Mouse (Mus musculus) heart, postnatal 36 days (tissue): ENCODE data around the gene Runx3. TPM values are rescaled to one million over a fixed set of nuclear protein-coding genes. Genes with fewer than 3 reads are reported as not detected.
A peak's percentile ranks its signal among the peaks of the same experiment; 100 is the strongest.
"Not testable (repeated sequence)": the region's sequence is repeated elsewhere in the genome, so short reads cannot be mapped to it uniquely, and the experiment has no call there.

Experiments
- DNase-seq, 2 experiments: peaks; one replicate each; pipeline ENCODE4 v3.0.0; 2021 to 2022
- intact Hi-C: fragments of 180-260 bp; cut with DNase I; formaldehyde crosslinking; loops from one replicate; pipeline ENCODE4 v1.15.1; 2025
- total RNA-seq, 2 experiments: library from RNA; stranded (reverse); gene quantifications; 2 replicates each; pipeline ENCODE4 v1.2.3; 2021

The Runx3 gene
- total RNA-seq, 2 experiments from 2014 or later = 0.43 to 0.50 TPM

- DNase-seq = no peak
- intact Hi-C loops = no loop called here
These were observed 46.2 kb downstream of the Runx3 start for GRCm38 (mm10) chr4:135166413-135167225.

DNA sequence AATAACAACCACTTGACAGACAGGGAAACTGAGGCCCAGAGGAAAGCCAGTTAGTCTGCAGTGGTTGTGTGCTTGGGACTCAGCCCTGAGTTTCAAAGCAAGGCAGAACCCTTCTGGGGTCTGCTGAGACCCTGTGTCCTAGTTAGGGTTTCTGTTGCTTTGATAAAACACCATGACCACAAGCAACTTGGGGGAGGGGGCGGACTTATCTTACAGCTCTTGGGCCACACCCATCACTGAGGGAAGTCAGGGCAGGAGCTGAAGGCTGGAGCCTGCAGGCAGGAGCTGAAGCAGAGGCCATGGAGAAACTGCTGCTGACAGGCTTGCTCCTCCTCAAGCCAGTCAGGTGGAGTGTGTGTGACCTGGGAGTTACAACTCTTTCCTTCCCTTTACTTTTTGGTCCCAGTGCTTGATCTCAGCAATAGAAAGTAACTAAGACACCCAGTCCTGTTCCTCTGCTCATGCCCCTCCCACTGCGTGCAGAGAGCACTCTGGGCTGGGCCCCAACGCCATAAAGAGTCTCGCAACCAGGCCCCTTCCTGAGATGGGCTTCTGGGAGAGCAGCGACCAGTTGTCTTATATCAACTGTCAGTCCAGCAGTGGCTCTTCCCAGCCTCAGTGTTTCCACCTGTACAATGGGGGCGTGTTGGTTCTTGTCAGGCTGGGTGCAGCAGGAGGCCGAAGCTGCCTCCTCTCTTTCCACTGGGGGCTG lies 47.5 kb downstream of the Runx3 start:
- intact Hi-C loops = no loop called here
- DNase-seq = no peak

GRCm38 (mm10) chr4:135169096-135169495 lies 48.6 kb downstream of the Runx3 start:
- DNase-seq = no peak
- intact Hi-C loops = no loop called here

DNA sequence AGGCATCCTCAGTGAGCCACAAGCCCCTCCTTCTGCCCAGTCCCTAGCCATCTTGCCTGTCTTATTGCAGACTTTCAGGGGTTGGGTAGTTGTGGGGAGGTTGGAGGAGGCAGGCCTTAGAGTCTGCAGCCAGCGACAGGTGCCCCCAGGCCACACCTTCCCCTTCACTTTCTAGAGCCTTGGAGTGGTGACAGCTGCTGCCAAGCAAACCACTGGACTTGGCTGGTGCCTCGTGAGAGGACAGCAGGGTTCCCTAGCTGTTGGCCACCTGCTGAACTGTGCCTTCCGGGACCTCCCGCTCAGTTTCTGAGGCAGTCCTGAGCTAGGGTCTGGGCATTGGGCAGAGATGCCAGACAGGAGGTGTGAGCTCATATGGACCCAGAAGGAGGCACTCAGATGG lies 49.0 kb downstream of the Runx3 start:
- intact Hi-C loops = no loop called here

DNA sequence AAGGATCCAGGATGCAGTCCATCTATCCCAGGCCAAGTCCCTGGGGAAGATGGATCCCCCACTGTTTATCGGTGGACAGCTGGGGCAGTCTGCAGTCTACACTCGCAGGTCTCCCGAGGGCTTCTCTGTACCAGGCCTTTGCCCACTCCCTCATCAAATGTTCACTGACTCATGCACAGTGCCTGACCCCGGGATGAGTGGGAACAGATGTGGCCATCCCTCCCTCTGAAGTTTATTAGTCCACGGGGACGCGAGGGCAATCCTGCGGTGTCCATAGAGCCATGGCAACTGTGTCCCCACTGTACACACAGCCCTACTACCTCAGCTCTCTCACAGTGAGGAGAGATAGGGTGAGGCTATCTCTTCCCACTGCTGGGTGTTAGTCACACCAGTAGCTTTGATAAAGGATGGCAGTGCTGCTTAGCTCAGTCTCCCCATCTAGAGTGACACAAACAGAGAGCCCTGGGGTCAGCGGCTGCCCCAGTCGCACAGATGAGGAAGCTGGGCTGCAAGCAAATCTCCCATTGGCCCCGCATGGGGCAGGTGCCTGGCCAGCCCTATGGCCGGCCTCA lies 50.9 kb downstream of the Runx3 start:
- intact Hi-C loops = no loop called here

More for the DNA sequence above, 49.0 kb downstream of the Runx3 start:
- no peak for DNase-seq

DNA sequence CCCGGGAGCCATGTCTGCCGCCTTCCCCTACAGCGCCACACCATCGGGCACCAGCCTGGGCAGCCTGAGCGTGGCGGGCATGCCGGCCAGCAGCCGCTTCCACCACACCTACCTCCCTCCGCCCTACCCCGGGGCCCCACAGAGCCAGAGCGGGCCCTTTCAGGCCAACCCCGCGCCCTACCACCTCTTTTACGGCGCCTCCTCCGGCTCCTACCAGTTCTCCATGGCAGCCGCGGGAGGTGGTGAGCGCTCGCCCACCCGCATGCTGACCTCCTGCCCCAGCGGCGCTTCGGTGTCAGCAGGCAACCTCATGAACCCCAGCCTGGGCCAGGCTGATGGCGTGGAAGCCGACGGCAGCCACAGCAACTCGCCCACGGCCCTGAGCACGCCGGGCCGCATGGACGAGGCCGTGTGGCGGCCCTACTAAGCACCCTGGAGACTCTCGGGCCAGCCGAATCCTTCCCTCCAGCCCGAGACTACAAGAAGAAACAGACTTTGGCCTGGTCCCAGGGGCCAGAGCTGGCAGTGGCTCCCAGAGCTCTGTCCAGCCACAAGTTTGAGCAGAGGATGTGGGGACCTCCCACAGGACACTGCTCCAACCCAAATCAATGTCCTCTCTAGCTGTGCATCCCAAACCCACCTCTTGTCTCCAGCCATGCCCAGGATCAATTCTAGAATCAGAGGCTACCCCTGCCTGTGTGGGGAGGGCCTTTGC lies 55.1 kb downstream of the Runx3 start:
- intact Hi-C loops = no loop called here

More for the DNA sequence above, 50.9 kb downstream of the Runx3 start:
- no peak for DNase-seq

GRCm38 (mm10) chr4:135177568-135177967 lies 57.1 kb downstream of the Runx3 start:
- no peak for DNase-seq
- intact Hi-C loops = no loop called here

More for the DNA sequence above, 55.1 kb downstream of the Runx3 start:
- no peak for DNase-seq

- DNase-seq = peak in 1 of 2 experiments; percentile 55
These were observed 58.6 kb downstream of the Runx3 start for GRCm38 (mm10) chr4:135179077-135179481.

GRCm38 (mm10) chr4:135181819-135182218 lies 61.4 kb downstream of the Runx3 start:
- DNase-seq = no peak
- intact Hi-C loops = no loop called here

More at GRCm38 (mm10) chr4:135179077-135179481, 58.6 kb downstream of the Runx3 start:
- intact Hi-C loops = no loop called here

DNA sequence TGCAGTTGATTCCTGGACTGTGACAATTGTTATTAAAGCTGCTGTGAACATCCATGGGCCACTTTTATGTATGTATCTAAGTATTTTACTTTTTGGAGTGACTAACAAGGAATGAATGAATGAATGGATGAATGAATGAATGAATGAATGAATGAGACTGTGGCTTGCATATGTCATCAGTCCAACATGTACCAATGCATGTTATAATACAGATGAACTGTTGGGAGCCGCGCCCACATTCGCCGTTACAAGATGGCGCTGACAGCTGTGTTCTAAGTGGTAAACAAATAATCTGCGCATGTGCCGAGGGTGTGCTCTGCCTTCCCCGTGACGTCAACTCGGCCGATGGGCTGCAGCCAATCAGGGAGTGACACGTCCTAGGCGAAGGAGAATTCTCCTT lies 63.8 kb downstream of the Runx3 start:
- intact Hi-C loops, DNase-seq: not testable (repeated sequence)

- peak in 1 of 2 experiments; percentile 47 for DNase-seq
- intact Hi-C loops = no loop called here
These were observed 69.1 kb downstream of the Runx3 start for GRCm38 (mm10) chr4:135189452-135190008.

DNA sequence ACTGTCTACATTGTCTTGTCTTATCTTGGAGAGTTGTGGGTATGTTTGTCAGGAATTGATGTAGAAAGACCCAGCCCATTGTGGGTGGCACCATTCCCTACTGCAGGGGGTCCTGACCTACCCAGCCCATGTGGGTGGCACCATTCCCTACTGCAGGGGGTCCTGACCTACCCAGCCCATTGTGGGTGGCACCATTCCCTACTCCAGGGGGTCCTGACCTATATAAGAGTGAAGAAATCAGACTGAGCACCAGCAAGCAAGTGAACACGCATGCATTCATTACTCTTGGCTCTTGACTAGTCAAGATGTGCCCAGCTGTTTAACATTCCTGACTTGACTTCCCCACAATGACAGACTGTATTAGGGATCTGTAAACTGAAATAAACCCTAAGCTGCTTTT lies 69.9 kb downstream of the Runx3 start:
- intact Hi-C loops = no loop called here

GRCm38 (mm10) chr4:135191185-135191584 lies 70.7 kb downstream of the Runx3 start:
- intact Hi-C loops = no loop called here

More for the DNA sequence above, 69.9 kb downstream of the Runx3 start:
- DNase-seq = no peak

GRCm38 (mm10) chr4:135191604-135192003 lies 71.2 kb downstream of the Runx3 start:
- intact Hi-C loops = no loop called here
- DNase-seq = no peak

More at GRCm38 (mm10) chr4:135191185-135191584, 70.7 kb downstream of the Runx3 start:
- DNase-seq = no peak

DNA sequence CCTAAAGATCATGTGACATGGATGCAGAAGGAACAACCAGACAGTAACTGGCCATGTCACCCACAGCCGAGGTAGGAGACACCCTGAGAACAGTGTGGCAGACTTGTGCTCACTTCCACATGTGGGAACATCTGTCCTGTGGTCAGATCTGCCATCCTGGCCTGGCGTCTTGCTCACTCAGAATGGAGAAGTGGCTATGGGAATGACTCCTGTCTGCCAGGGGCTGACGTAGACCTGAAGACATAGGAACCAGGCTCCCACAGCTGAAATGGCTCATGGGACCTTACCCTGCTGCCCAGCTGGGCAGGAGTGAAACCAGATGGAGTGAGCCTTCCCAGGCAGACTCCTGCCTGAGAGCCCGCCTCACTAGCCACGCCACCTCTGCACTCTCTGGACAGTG lies 72.4 kb downstream of the Runx3 start:
- DNase-seq = no peak
- intact Hi-C loops = no loop called here

GRCm38 (mm10) chr4:135197857-135198256 lies 77.4 kb downstream of the Runx3 start:
- intact Hi-C loops = no loop called here
- DNase-seq = no peak

- DNase-seq = no peak
- intact Hi-C loops = no loop called here
These were observed 81.3 kb downstream of the Runx3 start for GRCm38 (mm10) chr4:135201771-135202170.

- peak; percentile 40 to 49 for DNase-seq
- intact Hi-C loops = no loop called here
These were observed 82.8 kb downstream of the Runx3 start for GRCm38 (mm10) chr4:135203279-135203678.

DNA sequence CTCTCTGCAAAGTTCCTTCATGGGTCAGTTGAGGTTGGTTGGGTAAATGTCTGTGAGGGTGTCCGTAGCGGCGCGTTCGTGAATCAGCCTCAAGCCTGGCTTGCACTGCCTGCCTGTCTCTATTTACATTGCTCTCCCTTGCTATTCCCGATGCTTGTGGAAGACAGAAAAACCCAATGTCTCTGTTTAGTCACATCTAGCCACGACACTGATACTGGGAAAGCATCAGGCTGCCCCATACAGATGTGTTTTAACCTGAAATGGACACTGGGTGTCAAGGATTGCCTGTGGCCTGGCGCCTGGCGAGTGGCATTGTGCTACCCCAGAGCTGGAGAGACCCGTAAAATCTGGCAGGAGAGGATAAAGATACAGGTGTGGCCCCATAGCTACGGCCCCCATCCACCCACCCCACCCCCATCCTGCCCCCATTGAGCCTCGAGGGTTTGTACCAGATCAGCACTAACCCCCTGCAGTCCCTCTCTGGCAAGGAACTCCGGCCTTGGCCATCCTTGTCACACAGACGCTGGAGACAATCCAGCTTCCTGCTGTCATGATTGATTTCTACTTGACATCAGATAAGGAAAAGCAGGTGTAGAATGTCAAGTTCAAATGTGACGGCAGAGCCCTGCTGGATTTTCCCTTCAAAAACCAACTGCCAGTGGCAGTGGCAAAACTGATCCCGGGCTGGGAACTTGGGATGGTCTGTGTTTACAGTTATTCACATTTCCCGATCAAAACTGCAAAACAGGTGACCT lies 83.5 kb downstream of the Runx3 start:
- DNase-seq = no peak
- intact Hi-C loops = no loop called here

DNA sequence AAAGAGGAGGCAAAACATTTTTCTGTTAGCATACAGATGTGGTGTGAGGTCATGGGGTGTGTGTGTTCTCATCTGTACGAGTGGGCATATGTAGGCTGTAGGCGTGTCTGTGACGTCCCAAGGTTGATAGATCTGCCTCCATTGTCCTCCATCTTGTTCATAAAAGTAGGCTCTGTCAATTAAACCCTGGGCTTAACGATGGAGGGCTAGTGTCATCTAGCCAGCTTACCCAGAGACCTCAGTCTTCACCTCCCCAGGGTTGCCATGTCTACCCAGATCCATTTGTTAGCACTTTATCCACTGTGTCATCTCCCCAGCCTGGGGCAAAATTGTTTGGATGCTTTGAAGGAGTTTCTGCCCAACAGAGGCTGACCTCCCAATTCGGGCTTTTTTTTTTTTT lies 84.2 kb downstream of the Runx3 start:
- no peak for DNase-seq
- intact Hi-C loops = no loop called here
